Mouse (Mus musculus): ENCODE data around the gene Pnpla1. TPM values are rescaled to one million over a fixed set of nuclear protein-coding genes. Genes with fewer than 3 reads are reported as not detected.

The Pnpla1 gene
- polyA plus RNA-seq (2012), result 0.14 and 0.30 TPM in 2 replicates

GRCm38 (mm10) chr17:28858205-28858604 is at the start of gene Pnpla1:
Gene Pnpla1 (plus strand): TSS chr17:28858411.

DNA sequence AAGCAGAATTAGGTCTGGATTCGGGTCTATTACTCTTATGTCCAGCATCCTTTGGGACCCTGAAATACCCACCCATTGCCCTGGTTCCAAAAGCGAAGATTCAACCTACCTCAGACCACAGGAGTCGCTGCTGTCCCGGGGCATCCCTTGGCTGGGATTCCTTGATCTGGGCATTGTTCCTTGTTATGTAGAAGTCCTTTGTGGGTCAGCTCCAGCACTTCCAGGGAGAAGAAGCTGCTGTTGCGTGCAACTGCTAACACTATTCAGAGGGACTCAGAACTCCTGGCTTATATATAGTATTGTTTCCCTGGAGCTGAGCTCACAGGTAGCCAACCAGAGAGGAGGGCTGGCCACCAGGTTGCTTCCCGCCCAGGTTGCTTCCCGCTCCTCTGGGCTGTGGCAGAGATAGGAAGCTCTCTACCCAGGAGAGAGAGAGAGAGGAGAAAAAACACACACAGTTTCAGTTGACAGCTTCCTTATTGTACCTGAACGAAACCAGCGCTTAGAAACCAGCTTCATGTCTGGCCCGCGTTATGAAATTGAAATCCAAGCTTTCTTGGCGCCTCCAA is 56.9 kb downstream of the Pnpla1 start, which contains the start of gene 4930539E08Rik:
TSS of gene 4930539E08Rik (minus strand) at position 265 of the 569 bp plus-strand sequence.

Other genes with a start within 250 kb of the Pnpla1 start
- 107 and 136 TPM in 2 replicates for gene Srpk1, start 235.7 kb upstream of the Pnpla1 start, polyA plus RNA-seq (2012)
- gene Slc26a8, start 168.2 kb upstream of the Pnpla1 start, polyA plus RNA-seq (2012), result 0.68 and 1.2 TPM in 2 replicates
- gene Mapk14, start 167.1 kb upstream of the Pnpla1 start, polyA plus RNA-seq (2012), result 81.6 and 100 TPM in 2 replicates
- 0.28 TPM in 1 of 2 replicates, not detected in the other for gene AC170998.1, start 132.3 kb upstream of the Pnpla1 start, polyA plus RNA-seq (2012)
- gene Mapk13, start 89.1 kb upstream of the Pnpla1 start, polyA plus RNA-seq (2012), result 3.4 and 3.7 TPM in 2 replicates
- gene Brpf3, start 57.3 kb upstream of the Pnpla1 start, polyA plus RNA-seq (2012), result 44.8 and 52.3 TPM in 2 replicates
- gene 4930539E08Rik, start 56.9 kb downstream of the Pnpla1 start, polyA plus RNA-seq (2012), result 0.82 and 1.5 TPM in 2 replicates
- 0.37 and 1.4 TPM in 2 replicates for gene Pxt1, start 85.4 kb downstream of the Pnpla1 start, polyA plus RNA-seq (2012)
- 157 and 232 TPM in 2 replicates for gene Kctd20, start 93.5 kb downstream of the Pnpla1 start, polyA plus RNA-seq (2012)
- gene Stk38, start 149.6 kb downstream of the Pnpla1 start, polyA plus RNA-seq (2012), result 95.7 and 104 TPM in 2 replicates
- 124 and 163 TPM in 2 replicates for gene Srsf3, start 174.2 kb downstream of the Pnpla1 start, polyA plus RNA-seq (2012)
- 78.2 and 97.6 TPM in 2 replicates for gene Cdkn1a, start 232.6 kb downstream of the Pnpla1 start, polyA plus RNA-seq (2012)